Mouse (Mus musculus) heart, postnatal 10 days (tissue): ENCODE measurements at regions not wholly inside any gene's neighbourhood (a gene's known extent, or its start where the extent isn't known, plus 50 kb on each side); places are given as distances from the start of the nearest gene placed in this dataset.
"Not testable (repeated sequence)": the region's sequence is repeated elsewhere in the genome, so short reads cannot be mapped to it uniquely, and the experiment has no call there.

Source experiments
- DNase-seq, 2 experiments: peaks; one replicate each; pipeline ENCODE4 v3.0.0; 2021
- intact Hi-C: fragments of 180-260 bp; cut with DNase I; formaldehyde crosslinking; loops from one replicate; pipeline ENCODE4 v1.15.1; 2025

- intact Hi-C loops, result no loop called here
- DNase-seq, result no peak
These were observed 159.6 kb downstream of the Adgrd1 start for GRCm38 (mm10) chr5:129256136-129256535.

GRCm38 (mm10) chr5:129257206-129257605, 160.7 kb downstream of the Adgrd1 start:
- DNase-seq, result no peak
- intact Hi-C loops, result no loop called here

- intact Hi-C loops, result no loop called here
These were observed 164.1 kb downstream of the Adgrd1 start for GRCm38 (mm10) chr5:129260689-129261088.

GRCm38 (mm10) chr5:129263118-129263517, 166.6 kb downstream of the Adgrd1 start:
- no peak for DNase-seq
- intact Hi-C loops, result no loop called here

More at GRCm38 (mm10) chr5:129260689-129261088, 164.1 kb downstream of the Adgrd1 start:
- peak in 1 of 2 experiments; percentile 24 for DNase-seq

- intact Hi-C loops, result no loop called here
- no peak for DNase-seq
These were observed 167.8 kb downstream of the Adgrd1 start for GRCm38 (mm10) chr5:129264363-129264762.

GRCm38 (mm10) chr5:129268456-129268855, 171.9 kb downstream of the Adgrd1 start:
- intact Hi-C loops, result no loop called here
- DNase-seq, result no peak

GRCm38 (mm10) chr5:129270051-129270472, 173.5 kb downstream of the Adgrd1 start:
- intact Hi-C loops, result no loop called here
- no peak for DNase-seq

GRCm38 (mm10) chr5:129281406-129281805, 184.9 kb downstream of the Adgrd1 start:
- intact Hi-C loops, result no loop called here
- DNase-seq, result no peak

- no peak for DNase-seq
These were observed 185.6 kb downstream of the Adgrd1 start for GRCm38 (mm10) chr5:129282133-129282532.

GRCm38 (mm10) chr5:129282826-129283225, 186.3 kb downstream of the Adgrd1 start:
- DNase-seq, result no peak
- intact Hi-C loops, result no loop called here

More at GRCm38 (mm10) chr5:129282133-129282532, 185.6 kb downstream of the Adgrd1 start:
- intact Hi-C loops, result no loop called here

GRCm38 (mm10) chr5:129287481-129287880, 190.9 kb downstream of the Adgrd1 start:
- DNase-seq, result peak; percentile 38 to 70
- intact Hi-C loops, result no loop called here

GRCm38 (mm10) chr5:129292821-129293220, 196.3 kb downstream of the Adgrd1 start:
- intact Hi-C loops, DNase-seq: not testable (repeated sequence)

GRCm38 (mm10) chr5:129294861-129295542, 198.5 kb downstream of the Adgrd1 start:
- intact Hi-C loops, result not testable (repeated sequence)
- DNase-seq, result peak; percentile 24 to 35

- intact Hi-C loops, result no loop called here
- DNase-seq, result no peak
These were observed 201.3 kb downstream of the Adgrd1 start for GRCm38 (mm10) chr5:129297657-129298349.

- intact Hi-C loops, result no loop called here
- DNase-seq, result no peak
These were observed 202.2 kb upstream of the Sfswap start for GRCm38 (mm10) chr5:129298646-129299455.

GRCm38 (mm10) chr5:129299456-129299765, 201.6 kb upstream of the Sfswap start:
- intact Hi-C loops, result no loop called here
- no peak for DNase-seq

GRCm38 (mm10) chr5:129300423-129300822, 200.6 kb upstream of the Sfswap start:
- intact Hi-C loops, result no loop called here
- DNase-seq, result no peak

GRCm38 (mm10) chr5:129315626-129316025, 185.4 kb upstream of the Sfswap start:
- DNase-seq, result no peak
- intact Hi-C loops, result no loop called here

GRCm38 (mm10) chr5:129331094-129331523, 169.9 kb upstream of the Sfswap start:
- intact Hi-C loops, result no loop called here
- DNase-seq, result peak; percentile 2 to 5

GRCm38 (mm10) chr5:129332014-129332413, 169.0 kb upstream of the Sfswap start:
- intact Hi-C loops, result no loop called here
- DNase-seq, result no peak

- no peak for DNase-seq
- intact Hi-C loops, result no loop called here
These were observed 162.5 kb upstream of the Sfswap start for GRCm38 (mm10) chr5:129338511-129338910.
